Mouse (Mus musculus): ENCODE measurements around the gene Ddx39b. TPM values are rescaled to one million over a fixed set of nuclear protein-coding genes. Genes with fewer than 3 reads are reported as not detected.

The Ddx39b gene
- polyA plus RNA-seq, 1 experiment from 2014 or later = 616 TPM

DNA sequence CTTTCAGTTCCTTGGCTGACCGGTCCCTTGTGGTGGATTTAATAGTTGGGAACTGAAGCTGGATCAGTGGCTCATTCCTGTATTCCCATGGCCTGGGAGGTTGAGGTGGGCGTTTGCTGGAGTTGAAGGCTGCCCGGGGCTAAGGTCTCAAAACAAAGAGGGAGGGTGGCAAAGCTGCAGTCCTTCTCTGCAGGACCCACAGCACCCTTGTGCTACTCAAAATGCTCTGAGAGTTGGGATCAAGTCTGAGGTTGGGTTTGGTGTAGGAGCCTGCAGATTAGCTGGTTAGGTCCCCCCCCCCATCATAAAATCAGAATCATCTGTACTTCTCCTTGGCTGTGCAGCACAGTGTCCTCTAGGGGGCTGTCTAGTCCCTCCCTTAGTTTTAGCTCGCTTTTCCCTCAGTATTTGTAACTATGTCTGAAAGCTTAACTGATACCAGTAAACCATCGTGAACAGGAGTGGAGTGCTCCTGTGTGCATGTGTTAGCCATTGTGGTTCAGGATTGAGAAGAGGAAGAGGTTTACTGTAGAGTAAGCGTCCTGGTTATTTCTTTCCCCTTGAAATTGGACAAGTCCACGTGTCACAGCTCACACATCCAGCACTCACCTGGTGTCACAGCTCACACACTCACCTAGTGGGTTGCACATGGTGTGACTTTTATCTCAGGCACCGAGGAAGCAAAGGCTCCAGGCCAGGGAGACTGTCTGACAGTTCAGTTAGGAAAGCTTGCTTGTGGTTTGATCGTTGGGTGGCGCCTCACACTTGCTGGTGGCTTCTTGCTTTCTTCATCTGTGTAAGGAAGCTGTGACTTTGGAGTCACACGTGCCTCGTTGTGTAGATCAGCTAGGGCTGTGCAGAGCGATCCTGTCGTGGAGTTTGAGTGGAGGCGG lies 4.4 kb downstream of the Ddx39b start:
- H3K27me3 ChIP-seq (ENCODE audit: control insufficient read depth, insufficient read depth, low read length) = no peaks in the 10 kb centered on the region

DNA sequence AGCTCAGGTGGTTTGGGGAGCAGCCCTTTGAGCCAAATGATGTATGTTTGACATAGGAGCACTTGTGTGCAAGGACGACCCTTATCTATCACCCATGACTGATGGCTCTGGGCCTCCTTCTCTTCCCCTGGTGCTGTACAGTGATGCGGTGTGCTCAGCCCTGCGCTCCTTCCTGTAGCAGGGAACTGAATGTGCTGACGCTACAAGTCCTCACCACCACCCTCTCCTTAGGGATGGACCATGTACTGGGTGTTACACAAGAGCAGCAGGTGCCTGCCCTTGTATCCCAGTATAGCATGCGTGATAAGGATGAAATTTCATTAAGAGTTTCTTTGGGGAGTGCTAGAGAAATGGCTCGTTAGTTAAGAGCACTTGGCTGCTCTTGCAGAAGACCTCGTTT lies 5.6 kb downstream of the Ddx39b start:
- no peaks in the 10 kb centered on the region for H3K9me3 ChIP-seq (ENCODE audit: control insufficient read depth, low read length)
- 78% methylated on average over 7 of the region's 7 CpGs for WGBS
- peaks cover 90% of the 10 kb centered on the region for H3K36me3 ChIP-seq (ENCODE audit: control insufficient read depth, insufficient read depth, low read length)
- no peak overlapping the region for H3K9ac ChIP-seq (ENCODE audit: low read depth, low read length)
- no peak overlapping the region for H3K4me2 ChIP-seq (replicated peaks; ENCODE audit: low read depth, low read length)
- H3K27me3 ChIP-seq (ENCODE audit: control insufficient read depth, insufficient read depth, low read length) = no peaks in the 10 kb centered on the region
- H3K4me1 ChIP-seq (ENCODE audit: control insufficient read depth, insufficient read depth, low read length) = peaks cover 36% of the 10 kb centered on the region
- H3K4me3 ChIP-seq (ENCODE audit: low read length) = no peak overlapping the region; the same call in 1 of the 2 replicates
- ATAC-seq (ENCODE audit: low FRiP score, low TSS enrichment) = no peak
- H3K27ac ChIP-seq (ENCODE audit: low read depth, low read length) = no peak overlapping the region

More for the DNA sequence above, 4.4 kb downstream of the Ddx39b start:
- 83% methylated on average over 15 of the region's 15 CpGs for WGBS
- ATAC-seq (ENCODE audit: low FRiP score, low TSS enrichment) = no peak
- Histone ChIP-seq H3K9ac (ENCODE audit: low read depth, low read length) (no peak overlapping the region), H3K36me3 (ENCODE audit: control insufficient read depth, insufficient read depth, low read length) (peaks cover 80% of the 10 kb centered on the region), H3K4me1 (ENCODE audit: control insufficient read depth, insufficient read depth, low read length) (peaks cover 36% of the 10 kb centered on the region), H3K9me3 (ENCODE audit: control insufficient read depth, low read length) (no peaks in the 10 kb centered on the region), H3K4me2 (replicated peaks; ENCODE audit: low read depth, low read length) (no peak overlapping the region; the same call in 1 of the 2 replicates), H3K27ac (ENCODE audit: low read depth, low read length) (no peak overlapping the region), H3K4me3 (ENCODE audit: low read length) (no peak overlapping the region)

DNA sequence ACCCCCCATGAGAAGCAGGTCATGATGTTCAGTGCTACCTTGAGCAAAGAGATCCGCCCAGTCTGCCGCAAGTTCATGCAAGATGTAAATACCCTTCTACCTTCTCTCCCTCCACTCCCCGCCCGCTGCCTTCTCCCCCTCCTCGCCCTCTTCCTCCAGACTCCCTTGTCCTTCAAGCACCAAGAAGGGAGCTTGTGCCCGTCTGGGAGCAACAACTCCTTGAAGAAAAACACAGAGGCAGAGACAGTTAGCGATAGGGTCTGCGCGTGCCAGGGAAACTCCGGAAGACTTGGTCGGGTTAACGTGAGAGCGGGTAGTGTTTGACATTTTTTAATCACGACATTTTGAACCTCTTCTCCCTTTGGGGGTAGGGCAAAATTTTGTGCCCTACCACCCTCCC lies 7.4 kb downstream of the Ddx39b start:
- Histone ChIP-seq H3K4me3 (ENCODE audit: low read length) (no peak overlapping the region), H3K4me1 (ENCODE audit: control insufficient read depth, insufficient read depth, low read length) (peaks cover 30% of the 10 kb centered on the region), H3K36me3 (ENCODE audit: control insufficient read depth, insufficient read depth, low read length) (peaks cover 98% of the 10 kb centered on the region), H3K4me2 (replicated peaks; ENCODE audit: low read depth, low read length) (no peak overlapping the region), H3K27ac (ENCODE audit: low read depth, low read length) (no peak overlapping the region), H3K27me3 (ENCODE audit: control insufficient read depth, insufficient read depth, low read length) (no peaks in the 10 kb centered on the region), H3K9me3 (ENCODE audit: control insufficient read depth, low read length) (no peaks in the 10 kb centered on the region), H3K9ac (ENCODE audit: low read depth, low read length) (no peak overlapping the region)
- 85% methylated on average over 14 of the region's 14 CpGs for WGBS
- ATAC-seq (ENCODE audit: low FRiP score, low TSS enrichment) = no peak

DNA sequence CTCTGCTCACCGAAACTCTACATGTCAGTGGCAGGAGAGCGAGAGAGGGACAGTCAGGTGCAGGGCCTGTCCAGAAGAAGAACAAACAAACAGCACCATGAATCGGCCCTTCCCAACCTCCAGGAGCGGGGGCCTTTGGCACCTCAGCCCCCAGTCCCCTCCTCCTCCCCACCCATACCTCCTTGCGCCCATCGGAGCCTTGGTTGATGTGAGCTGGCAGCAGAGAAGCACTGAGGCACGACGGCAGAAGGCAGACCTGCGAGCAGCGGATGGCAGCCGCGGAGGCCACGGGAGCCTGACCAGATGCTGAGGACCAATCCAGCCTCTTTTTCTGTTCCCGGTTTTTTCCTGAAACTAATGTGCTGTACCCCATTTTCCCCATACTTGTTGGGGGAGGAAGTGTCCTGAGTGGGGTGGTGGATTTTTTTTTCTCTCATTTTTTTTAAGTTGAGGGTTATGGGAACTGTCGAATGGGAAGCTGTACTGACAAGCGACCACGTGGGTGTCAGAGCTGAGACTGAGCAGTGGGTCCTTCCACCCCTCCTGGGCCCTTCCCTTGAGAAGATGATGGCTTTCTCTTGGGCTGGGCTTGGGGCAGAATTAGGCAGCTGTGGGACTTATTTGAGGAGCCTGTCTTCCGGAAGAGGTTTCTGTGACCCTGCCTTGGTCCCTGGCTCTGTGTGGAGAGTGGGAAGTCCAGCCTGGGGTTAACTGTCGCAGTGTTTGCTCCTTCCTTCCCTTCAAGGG lies 8.1 kb downstream of the Ddx39b start:
- H3K27me3 ChIP-seq (ENCODE audit: control insufficient read depth, insufficient read depth, low read length) = no peaks in the 10 kb centered on the region
- no peak overlapping the region for H3K27ac ChIP-seq (ENCODE audit: low read depth, low read length)
- peaks cover 24% of the 10 kb centered on the region; the same call in 1 of the 2 replicates for H3K4me1 ChIP-seq (ENCODE audit: control insufficient read depth, insufficient read depth, low read length)
- no peak overlapping the region for H3K9ac ChIP-seq (ENCODE audit: low read depth, low read length)
- no peak overlapping the region for H3K4me3 ChIP-seq (ENCODE audit: low read length)
- ATAC-seq (ENCODE audit: low FRiP score, low TSS enrichment) = no peak
- WGBS = 69% methylated on average over 19 of the region's 19 CpGs
- peaks cover 96% of the 10 kb centered on the region for H3K36me3 ChIP-seq (ENCODE audit: control insufficient read depth, insufficient read depth, low read length)
- no peak overlapping the region for H3K4me2 ChIP-seq (replicated peaks; ENCODE audit: low read depth, low read length)
- no peaks in the 10 kb centered on the region for H3K9me3 ChIP-seq (ENCODE audit: control insufficient read depth, low read length)

DNA sequence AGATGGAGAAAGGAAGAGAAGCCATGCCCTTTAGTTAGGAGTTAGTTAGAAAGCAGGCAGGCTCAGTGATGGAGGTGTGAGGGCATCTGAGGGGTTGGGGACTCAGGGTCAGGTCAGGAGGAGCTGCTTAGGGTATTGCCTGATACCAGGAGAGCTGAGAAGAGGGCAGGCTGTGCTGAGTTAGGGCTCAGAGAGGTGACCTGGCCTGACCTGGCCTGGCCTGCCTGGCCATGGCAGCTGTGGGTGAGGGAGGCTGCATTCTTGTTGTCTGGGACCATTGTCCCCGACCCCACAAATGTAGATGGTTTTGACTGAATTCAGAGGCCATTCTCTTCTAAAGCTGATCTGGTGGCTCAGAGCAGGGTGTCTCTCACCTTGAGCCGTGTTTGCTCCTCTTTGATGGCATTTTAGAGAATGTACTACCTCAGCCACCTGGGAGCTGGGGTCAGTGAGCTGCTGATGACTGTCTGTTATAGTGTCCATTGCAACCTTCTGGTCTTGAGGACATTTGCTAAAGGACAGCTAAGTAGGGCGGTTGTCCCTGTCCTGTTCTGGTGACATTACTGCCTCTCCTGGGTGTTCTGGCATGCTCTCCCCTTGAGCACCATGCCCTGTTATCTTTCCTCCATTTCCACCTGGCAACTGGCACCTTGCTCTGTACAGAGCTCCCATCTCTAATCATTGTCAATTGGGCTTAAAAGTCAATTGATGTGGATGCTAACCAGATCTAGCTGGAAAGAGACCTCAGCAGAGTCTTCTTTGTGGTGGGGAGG lies 9.0 kb downstream of the Ddx39b start:
- 88% methylated on average over 3 of the region's 3 CpGs for WGBS
- Histone ChIP-seq H3K9ac (ENCODE audit: low read depth, low read length) (no peak overlapping the region), H3K9me3 (ENCODE audit: control insufficient read depth, low read length) (no peaks in the 10 kb centered on the region), H3K27ac (ENCODE audit: low read depth, low read length) (no peak overlapping the region), H3K4me1 (ENCODE audit: control insufficient read depth, insufficient read depth, low read length) (peaks cover 15% of the 10 kb centered on the region; the same call in 1 of the 2 replicates), H3K36me3 (ENCODE audit: control insufficient read depth, insufficient read depth, low read length) (peaks cover 86% of the 10 kb centered on the region), H3K4me2 (replicated peaks; ENCODE audit: low read depth, low read length) (no peak overlapping the region), H3K27me3 (ENCODE audit: control insufficient read depth, insufficient read depth, low read length) (no peaks in the 10 kb centered on the region), H3K4me3 (ENCODE audit: low read length) (no peak overlapping the region)
- no peak for ATAC-seq (ENCODE audit: low FRiP score, low TSS enrichment)

DNA sequence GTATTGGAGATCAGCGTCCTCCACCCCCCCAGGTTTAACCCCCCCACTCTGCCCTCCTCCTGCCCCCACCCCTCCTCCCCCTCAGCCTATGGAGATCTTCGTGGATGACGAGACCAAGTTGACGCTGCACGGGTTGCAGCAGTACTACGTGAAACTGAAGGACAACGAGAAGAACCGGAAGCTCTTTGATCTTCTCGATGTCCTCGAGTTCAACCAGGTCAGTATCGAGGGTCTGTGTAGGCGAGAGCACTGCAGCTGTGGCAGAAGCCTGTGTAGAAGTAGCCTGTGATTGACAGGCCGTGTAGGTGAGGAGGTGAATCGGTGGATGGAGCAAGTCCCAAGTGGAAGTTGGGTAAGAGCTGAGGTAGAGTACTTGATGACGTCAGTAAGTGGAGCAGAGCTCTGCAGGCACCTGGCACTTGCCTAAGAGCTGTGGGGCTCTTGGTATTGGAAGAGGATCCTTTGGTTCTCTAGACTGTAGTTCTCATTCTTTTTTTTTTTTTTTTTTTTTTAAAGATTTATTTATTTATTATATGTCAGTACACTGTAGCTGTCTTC lies 9.7 kb downstream of the Ddx39b start:
- H3K27ac ChIP-seq (ENCODE audit: low read depth, low read length) = no peak overlapping the region
- no peak overlapping the region for H3K9ac ChIP-seq (ENCODE audit: low read depth, low read length)
- H3K4me1 ChIP-seq (ENCODE audit: control insufficient read depth, insufficient read depth, low read length) = peaks cover 11% of the 10 kb centered on the region; the same call in 1 of the 2 replicates
- no peaks in the 10 kb centered on the region for H3K9me3 ChIP-seq (ENCODE audit: control insufficient read depth, low read length)
- H3K4me3 ChIP-seq (ENCODE audit: low read length) = no peak overlapping the region
- 84% methylated on average over 15 of the region's 15 CpGs for WGBS
- peaks cover 79% of the 10 kb centered on the region for H3K36me3 ChIP-seq (ENCODE audit: control insufficient read depth, insufficient read depth, low read length)
- no peak for ATAC-seq (ENCODE audit: low FRiP score, low TSS enrichment)
- H3K27me3 ChIP-seq (ENCODE audit: control insufficient read depth, insufficient read depth, low read length) = no peaks in the 10 kb centered on the region
- no peak overlapping the region for H3K4me2 ChIP-seq (replicated peaks; ENCODE audit: low read depth, low read length)

DNA sequence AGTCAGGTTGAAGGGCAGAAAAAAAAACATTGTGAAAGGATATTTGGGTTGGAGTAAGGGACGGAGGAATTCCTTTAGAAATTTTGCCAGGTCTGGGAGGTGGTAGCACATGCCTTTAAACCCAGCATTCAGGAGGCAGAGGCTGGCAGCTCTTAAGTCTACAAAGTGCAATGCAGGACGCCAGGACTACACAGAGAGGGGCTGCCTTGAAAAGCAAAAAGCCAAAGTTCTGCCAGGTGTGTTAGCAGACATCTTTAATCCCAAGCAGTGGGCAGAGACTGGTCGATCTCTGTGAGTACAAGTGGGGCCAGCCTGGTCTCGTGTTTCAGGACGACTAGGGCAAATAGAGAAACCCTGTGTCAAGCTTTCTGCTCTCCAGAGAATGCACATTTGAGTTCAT lies 10.4 kb downstream of the Ddx39b start:
- Histone ChIP-seq H3K36me3 (ENCODE audit: control insufficient read depth, insufficient read depth, low read length) (peaks cover 72% of the 10 kb centered on the region), H3K4me1 (ENCODE audit: control insufficient read depth, insufficient read depth, low read length) (peaks cover 11% of the 10 kb centered on the region; the same call in 1 of the 2 replicates), H3K4me3 (ENCODE audit: low read length) (no peak overlapping the region), H3K9me3 (ENCODE audit: control insufficient read depth, low read length) (no peaks in the 10 kb centered on the region), H3K27ac (ENCODE audit: low read depth, low read length) (no peak overlapping the region), H3K4me2 (replicated peaks; ENCODE audit: low read depth, low read length) (no peak overlapping the region), H3K9ac (ENCODE audit: low read depth, low read length) (no peak overlapping the region), H3K27me3 (ENCODE audit: control insufficient read depth, insufficient read depth, low read length) (no peaks in the 10 kb centered on the region)
- WGBS = 83% methylated on average over 5 of the region's 5 CpGs
- no peak for ATAC-seq (ENCODE audit: low FRiP score, low TSS enrichment)

DNA sequence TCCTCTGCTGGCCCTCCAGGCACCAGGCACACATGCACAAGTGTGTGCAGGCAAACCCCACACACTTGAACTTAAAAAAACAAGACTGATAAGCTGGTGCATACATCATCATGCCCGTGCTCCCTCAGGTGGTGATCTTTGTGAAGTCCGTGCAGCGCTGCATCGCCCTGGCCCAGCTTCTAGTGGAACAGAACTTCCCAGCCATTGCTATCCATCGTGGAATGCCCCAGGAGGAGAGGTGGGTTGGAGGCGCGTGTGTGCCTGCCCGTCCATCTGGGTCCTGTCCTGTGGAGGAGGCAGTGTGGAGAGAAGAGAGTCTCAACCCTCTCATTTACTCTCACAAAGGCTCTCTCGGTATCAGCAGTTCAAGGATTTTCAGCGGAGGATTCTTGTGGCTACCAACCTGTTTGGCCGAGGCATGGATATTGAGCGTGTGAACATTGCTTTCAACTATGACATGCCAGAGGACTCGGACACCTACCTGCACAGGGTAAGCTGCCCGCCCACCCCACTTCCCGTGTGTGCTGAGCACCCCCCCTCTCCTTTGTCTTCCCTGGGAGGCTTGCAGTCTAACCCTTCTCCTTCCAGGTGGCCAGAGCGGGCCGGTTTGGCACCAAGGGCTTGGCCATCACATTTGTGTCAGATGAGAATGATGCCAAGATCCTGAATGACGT lies 11.2 kb downstream of the Ddx39b start:
- Histone ChIP-seq H3K27me3 (ENCODE audit: control insufficient read depth, insufficient read depth, low read length) (no peaks in the 10 kb centered on the region), H3K9me3 (ENCODE audit: control insufficient read depth, low read length) (no peaks in the 10 kb centered on the region), H3K9ac (ENCODE audit: low read depth, low read length) (no peak overlapping the region), H3K36me3 (ENCODE audit: control insufficient read depth, insufficient read depth, low read length) (peaks cover 64% of the 10 kb centered on the region), H3K4me2 (replicated peaks; ENCODE audit: low read depth, low read length) (no peak overlapping the region), H3K27ac (ENCODE audit: low read depth, low read length) (no peak overlapping the region), H3K4me1 (ENCODE audit: control insufficient read depth, insufficient read depth, low read length) (peaks cover 5% of the 10 kb centered on the region; the same call in 1 of the 2 replicates), H3K4me3 (ENCODE audit: low read length) (no peak overlapping the region)
- ATAC-seq (ENCODE audit: low FRiP score, low TSS enrichment) = no peak
- 83% methylated on average over 18 of the region's 18 CpGs for WGBS

Data from kidney, embryonic 14.5 days (tissue).